Mouse (Mus musculus) stomach, embryonic 14.5 days (tissue): ENCODE results near the gene Hoxb4. TPM values are rescaled to one million over a fixed set of nuclear protein-coding genes. Genes with fewer than 3 reads are reported as not detected.

Experiments used
- ATAC-seq: fragments of 200-750 bp; cut with Nextera tagmentation; 2 replicates; pipeline ENCODE4 v1.8.0; 2017; ENCODE audit warnings: low read depth, moderate TSS enrichment; ENCODE audit not compliant: insufficient number of reproducible peaks, insufficient read depth, low FRiP score
- H3K27ac ChIP-seq: fragments of 300-500 bp; sonication (generic); 2 replicates; pipeline ENCODE4 v1.5.1; 2014; ENCODE audit warnings: mild to moderate bottlenecking, low read length, moderate library complexity, mixed read lengths
- H3K27me3 ChIP-seq: fragments of 300-500 bp; sonication (generic); 2 replicates; pipeline ENCODE4 v1.6.1; 2014; ENCODE audit warnings: low read length, control low read depth, mixed read lengths; ENCODE audit not compliant: control insufficient read depth, insufficient read depth
- H3K36me3 ChIP-seq: fragments of 300-500 bp; sonication (generic); 2 replicates; pipeline ENCODE4 v1.6.1; 2014; ENCODE audit warnings: mild to moderate bottlenecking, control low read depth, low read length, moderate library complexity, mixed read lengths; ENCODE audit not compliant: control insufficient read depth, insufficient read depth
- H3K4me1 ChIP-seq: fragments of 300-500 bp; sonication (generic); 2 replicates; pipeline ENCODE4 v1.6.1; 2014; ENCODE audit warnings: low read length, control low read depth, mixed read lengths; ENCODE audit not compliant: control insufficient read depth, insufficient read depth
- H3K4me2 ChIP-seq: fragments of 300-500 bp; sonication (generic); replicated peaks from 2 replicates; pipeline ENCODE4 v1.6.1; 2014; ENCODE audit warnings: low read depth, low read length, control low read depth
- H3K4me3 ChIP-seq: fragments of 300-500 bp; sonication (generic); 2 replicates; pipeline ENCODE4 v1.5.1; 2014; ENCODE audit warnings: low read depth, low read length, control low read depth
- H3K9ac ChIP-seq: fragments of 300-500 bp; sonication (generic); replicated peaks from 2 replicates; pipeline ENCODE4 v1.6.1; 2014; ENCODE audit warnings: low read depth, mild to moderate bottlenecking, control low read depth, low read length, moderate library complexity, mixed read lengths
- H3K9me3 ChIP-seq: fragments of 300-500 bp; sonication (generic); 2 replicates; pipeline ENCODE4 v1.6.1; 2016; ENCODE audit warnings: low read depth, low read length, control low read depth; ENCODE audit not compliant: control insufficient read depth
- WGBS: fragments of 180-500 bp; shearing (Covaris S2); extraction: QIAGEN DNeasy Blood & Tissue Kit; methylation state at CpG from one replicate; pipeline ENCODE4 v1.1.7; 2014; 5-methylcytosine and 5-hydroxymethylcytosine counted together
- polyA plus RNA-seq: library from polyadenylated mRNA; unstranded; fragments of >200 nt; fragmentation: Nextera tagmentation; extraction: Ambion mirVana; gene quantifications from 2 replicates; pipeline ENCODE4 v1.2.1, GENCODE M21; 2014

The Hoxb4 gene
- polyA plus RNA-seq, 1 experiment from 2014 or later: 3.7 TPM

DNA sequence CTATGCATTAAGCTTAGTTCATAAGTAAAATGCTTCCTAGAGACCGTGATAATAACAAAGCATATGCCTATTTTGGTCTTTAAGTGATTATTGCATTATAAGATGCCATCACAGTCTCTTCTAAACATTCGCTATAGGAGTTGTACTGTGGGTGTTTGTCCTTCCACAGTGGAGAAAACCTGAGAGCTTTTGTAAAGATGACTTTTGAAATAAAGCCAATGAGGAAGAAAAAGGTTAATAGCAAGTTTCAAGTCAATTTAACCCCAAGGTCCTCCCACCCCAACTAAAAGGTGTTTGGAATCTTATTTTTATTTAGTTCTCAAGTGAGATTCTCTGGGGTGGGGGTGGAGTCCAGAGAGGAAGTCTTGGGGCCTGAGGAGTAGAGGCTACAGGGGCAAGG lies 4.9 kb upstream of the Hoxb4 start:
- no peak for ATAC-seq
- H3K9me3 ChIP-seq: no peaks in the 10 kb centered on the region
- H3K9ac ChIP-seq: peak overlapping the region; percentile 83
- peak overlapping the region; percentile 100 for H3K27ac ChIP-seq
- peaks cover 25% of the 10 kb centered on the region for H3K4me1 ChIP-seq
- H3K4me2 ChIP-seq: peak overlapping the region; percentile 95
- no peaks in the 10 kb centered on the region for H3K27me3 ChIP-seq
- H3K36me3 ChIP-seq: no peaks in the 10 kb centered on the region
- WGBS: 37% methylated on average over 2 of the region's 2 CpGs
- H3K4me3 ChIP-seq: peak overlapping the region; percentile 70; the same call in 1 of the 2 replicates

DNA sequence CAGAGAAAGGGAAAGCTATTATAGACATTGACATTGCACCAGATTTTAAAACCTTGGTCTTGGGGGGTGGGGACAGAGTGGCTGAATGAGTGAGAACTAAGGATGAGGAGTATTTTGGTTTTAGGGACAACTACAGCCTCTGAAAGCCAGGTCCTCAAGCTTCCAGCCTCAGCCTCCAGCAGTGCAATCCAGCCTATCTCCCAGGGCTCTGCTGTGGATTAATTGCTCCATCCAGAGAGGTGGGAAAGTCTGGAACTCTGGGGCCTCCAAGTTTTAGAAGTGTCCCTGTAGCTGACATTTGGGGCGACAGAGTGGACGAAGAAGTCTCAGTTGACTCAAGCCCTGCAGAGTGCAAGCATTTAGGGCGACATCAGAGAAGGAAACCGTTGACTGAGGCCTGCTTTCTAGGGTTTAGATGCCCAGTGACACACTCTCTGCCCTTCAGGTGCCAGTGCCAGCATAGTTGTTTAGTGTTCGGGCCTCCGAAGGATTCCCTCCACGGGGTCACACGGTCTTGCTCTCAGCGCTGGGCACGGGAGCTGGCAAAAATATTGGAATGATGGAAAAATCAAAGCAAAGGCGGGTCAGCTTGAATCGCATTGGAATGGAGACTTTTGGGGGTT lies 4.2 kb upstream of the Hoxb4 start:
- Histone ChIP-seq H3K9me3 (no peaks in the 10 kb centered on the region), H3K36me3 (no peaks in the 10 kb centered on the region), H3K4me3 (peak overlapping the region; percentile 70), H3K4me2 (peak overlapping the region; percentile 95), H3K9ac (peak overlapping the region; percentile 63), H3K27me3 (no peaks in the 10 kb centered on the region), H3K27ac (peak overlapping the region; percentile 100), H3K4me1 (peaks cover 25% of the 10 kb centered on the region)
- ATAC-seq: no peak
- 19% methylated on average over 12 of the region's 12 CpGs for WGBS

DNA sequence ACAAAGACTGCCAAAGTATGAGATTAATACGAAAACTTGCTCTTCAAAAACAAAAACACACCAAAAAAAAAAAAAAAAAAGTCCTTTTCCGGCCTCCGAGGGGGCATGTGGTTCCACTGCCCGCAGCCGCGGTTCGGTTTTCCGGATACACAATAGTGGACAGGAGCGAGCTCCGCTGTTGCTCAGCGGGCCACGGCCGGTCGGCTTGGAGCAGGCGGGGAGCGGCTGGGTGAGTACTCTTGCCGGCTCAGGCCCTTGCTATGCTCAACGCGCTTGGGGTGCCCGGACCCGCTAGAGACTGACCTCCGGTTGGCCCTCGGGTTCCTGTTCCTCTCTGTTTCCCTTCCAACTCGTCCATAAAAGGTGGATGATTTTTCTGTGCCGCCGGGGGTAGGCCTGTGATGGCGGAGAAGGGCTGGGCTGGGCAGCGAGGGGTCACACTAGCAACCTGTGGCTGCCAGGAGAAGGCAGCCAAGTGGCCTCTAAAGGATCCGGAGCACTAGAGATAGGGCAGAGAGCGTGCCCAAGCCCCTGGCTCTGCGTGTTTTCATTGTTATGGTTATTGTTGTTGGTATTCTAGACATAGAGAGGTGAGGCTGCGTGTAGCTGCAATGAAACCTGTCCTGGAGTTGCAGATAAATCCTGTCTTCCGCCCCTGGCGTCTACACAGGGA lies 3.3 kb upstream of the Hoxb4 start:
- no peaks in the 10 kb centered on the region for H3K9me3 ChIP-seq
- H3K4me1 ChIP-seq: peaks cover 25% of the 10 kb centered on the region
- peak overlapping the region; percentile 95 for H3K4me2 ChIP-seq
- H3K9ac ChIP-seq: peak overlapping the region; percentile 63
- no peak for ATAC-seq
- no peaks in the 10 kb centered on the region for H3K36me3 ChIP-seq
- H3K4me3 ChIP-seq: peak overlapping the region; percentile 70
- WGBS: 3% methylated on average over 34 of the region's 34 CpGs
- H3K27ac ChIP-seq: peak overlapping the region; percentile 100
- no peaks in the 10 kb centered on the region for H3K27me3 ChIP-seq

DNA sequence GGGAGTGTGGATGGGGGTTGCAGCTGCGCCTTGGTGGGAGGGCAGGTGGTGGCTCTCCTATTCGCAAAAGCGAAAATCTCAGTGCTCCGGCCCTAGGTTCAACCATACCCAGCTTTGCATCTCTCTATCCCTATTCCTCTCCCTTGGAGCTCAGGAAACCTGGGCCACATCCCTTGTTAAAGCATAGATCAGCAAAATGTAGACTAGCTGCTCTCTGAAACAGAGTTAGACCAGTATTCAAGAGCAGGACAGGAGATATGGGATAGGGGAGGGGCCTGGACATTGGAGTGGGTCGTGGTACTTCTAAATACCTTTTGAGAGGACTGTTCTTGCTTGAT lies 2.8 kb upstream of the Hoxb4 start:
- Histone ChIP-seq H3K36me3 (no peaks in the 10 kb centered on the region; the same call in 1 of the 2 replicates), H3K27ac (peak overlapping the region; percentile 100), H3K4me1 (peaks cover 25% of the 10 kb centered on the region), H3K9me3 (no peaks in the 10 kb centered on the region), H3K4me3 (peak overlapping the region; percentile 70), H3K4me2 (peak overlapping the region; percentile 95), H3K9ac (peak overlapping the region; percentile 63), H3K27me3 (no peaks in the 10 kb centered on the region)
- WGBS: 22% methylated on average over 5 of the region's 5 CpGs
- no peak for ATAC-seq

DNA sequence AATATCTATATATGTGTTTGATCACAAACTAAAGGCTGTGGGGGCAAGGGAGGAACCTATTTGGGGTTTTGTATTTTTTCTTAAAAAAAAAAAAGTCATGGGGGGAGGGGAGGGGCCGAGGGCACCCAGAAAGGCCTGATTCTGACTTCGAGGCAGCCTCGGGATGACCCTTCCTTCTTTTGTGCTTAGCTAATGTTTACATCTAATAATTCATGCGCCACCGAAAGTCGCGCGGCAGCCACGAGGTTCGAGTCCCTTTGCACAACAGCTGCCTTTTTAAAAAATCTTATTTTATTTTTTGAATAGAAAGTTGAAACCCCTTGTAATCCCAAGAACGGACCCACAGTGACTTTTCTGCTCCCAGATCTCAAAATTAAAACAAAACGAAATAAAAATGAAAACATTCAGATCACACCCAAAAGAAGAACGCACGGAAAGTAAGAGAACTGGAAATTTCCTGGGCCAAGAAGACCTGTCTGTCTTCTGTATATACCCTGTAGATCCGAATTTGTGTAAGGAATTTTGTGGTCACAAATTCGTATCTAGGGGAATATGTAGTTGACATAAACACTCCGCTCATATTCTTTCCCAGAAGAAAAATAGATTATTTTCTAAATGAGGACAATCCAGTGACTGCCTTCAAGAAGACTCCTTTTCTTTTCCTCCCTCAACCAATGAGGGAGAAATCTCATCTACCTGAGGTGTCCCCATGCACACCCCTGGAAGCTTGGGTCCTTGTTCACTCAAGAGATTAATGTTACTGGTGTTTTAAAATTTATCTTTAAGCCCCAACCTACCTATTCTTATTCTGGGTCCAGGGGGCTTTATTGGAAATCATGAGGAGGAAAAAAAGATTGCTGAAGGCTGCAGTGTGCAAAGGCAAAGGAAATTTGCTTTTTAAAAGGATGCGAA lies 1.1 kb upstream of the Hoxb4 start:
- Histone ChIP-seq H3K9ac (peak overlapping the region; percentile 62), H3K27ac (peak overlapping the region; percentile 100), H3K4me2 (peak overlapping the region; percentile 95), H3K9me3 (no peaks in the 10 kb centered on the region), H3K36me3 (peaks cover 3% of the 10 kb centered on the region; the same call in 1 of the 2 replicates), H3K4me3 (peak overlapping the region; percentile 70), H3K27me3 (no peaks in the 10 kb centered on the region), H3K4me1 (peaks cover 25% of the 10 kb centered on the region)
- ATAC-seq: no peak
- 15% methylated on average over 18 of the region's 18 CpGs for WGBS

DNA sequence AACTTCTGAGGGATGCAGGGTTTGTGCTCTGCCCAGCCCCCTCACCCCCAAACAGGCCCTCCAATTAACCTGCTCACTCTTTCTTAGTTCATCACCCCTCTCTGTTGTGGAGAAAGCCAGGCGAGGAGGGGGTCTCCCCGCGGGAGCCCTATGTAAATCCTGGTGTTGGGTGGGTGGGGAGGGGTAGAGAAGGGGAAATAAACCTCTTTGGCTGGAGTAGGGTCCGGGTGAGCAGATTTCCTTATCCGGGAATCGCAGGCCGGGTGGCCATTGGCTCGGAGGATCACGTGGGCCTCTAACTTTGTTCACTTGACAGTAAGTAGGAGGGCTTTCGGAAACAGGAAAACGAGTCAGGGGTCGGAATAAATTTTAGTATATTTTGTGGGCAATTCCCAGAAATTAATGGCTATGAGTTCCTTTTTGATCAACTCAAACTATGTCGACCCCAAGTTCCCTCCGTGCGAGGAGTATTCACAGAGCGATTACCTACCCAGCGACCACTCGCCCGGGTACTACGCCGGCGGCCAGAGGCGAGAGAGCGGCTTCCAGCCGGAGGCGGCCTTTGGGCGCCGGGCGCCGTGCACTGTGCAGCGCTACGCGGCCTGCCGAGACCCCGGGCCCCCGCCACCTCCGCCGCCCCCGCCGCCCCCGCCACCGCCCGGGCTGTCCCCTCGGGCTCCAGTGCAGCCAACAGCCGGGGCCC lies 452 bp downstream of the Hoxb4 start:
- Histone ChIP-seq H3K27me3 (no peaks in the 10 kb centered on the region), H3K27ac (peak overlapping the region; percentile 100), H3K4me2 (peak overlapping the region; percentile 95), H3K9me3 (no peaks in the 10 kb centered on the region), H3K4me3 (peak overlapping the region; percentile 70), H3K4me1 (peaks cover 22% of the 10 kb centered on the region), H3K9ac (peak overlapping the region; percentile 96), H3K36me3 (peaks cover 3% of the 10 kb centered on the region; the same call in 1 of the 2 replicates)
- WGBS: under 1% methylated on average over 39 of the region's 45 CpGs
- peak; percentile 85 for ATAC-seq

DNA sequence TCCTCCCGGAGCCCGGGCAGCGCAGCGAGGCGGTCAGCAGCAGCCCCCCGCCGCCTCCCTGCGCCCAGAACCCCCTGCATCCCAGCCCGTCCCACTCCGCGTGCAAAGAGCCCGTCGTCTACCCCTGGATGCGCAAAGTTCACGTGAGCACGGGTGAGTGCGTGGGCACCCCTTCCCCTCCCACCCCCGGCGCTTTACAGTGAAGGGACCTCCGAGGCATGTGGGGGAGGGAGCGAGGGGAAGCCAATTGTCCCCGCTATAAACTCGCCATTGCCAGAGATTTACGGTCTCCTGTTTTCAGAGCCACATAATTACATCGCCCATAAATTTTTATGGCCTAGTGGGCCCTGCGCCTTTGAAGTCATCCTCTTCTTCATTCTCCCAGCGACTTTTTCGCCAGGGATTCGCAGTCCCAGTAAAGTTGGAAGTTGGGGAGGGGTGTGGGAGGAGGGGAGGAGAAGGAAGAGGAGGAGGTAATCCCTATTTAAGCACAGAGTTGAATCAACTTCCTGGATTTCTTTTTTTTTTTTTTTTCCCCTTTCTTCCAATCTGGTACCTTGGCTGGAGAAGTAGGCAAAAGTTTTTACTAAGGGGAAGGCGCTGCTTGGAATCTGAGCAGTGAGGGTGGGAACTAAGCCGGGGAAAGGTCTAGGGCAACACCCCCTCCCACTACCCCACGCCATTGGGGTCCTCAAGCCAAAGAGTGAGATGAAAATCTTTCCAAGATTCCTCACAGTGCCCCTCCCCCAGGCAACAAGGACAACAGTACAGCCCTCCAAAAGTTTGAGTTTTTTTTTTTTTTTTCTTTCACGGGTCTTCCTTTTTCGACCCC lies 1.2 kb downstream of the Hoxb4 start:
- under 1% methylated on average over 25 of the region's 34 CpGs for WGBS
- H3K4me2 ChIP-seq: peak overlapping the region; percentile 95
- peak overlapping the region; percentile 96 for H3K9ac ChIP-seq
- H3K4me3 ChIP-seq: peak overlapping the region; percentile 70
- peak overlapping the region; percentile 100 for H3K27ac ChIP-seq
- no peaks in the 10 kb centered on the region for H3K9me3 ChIP-seq
- H3K27me3 ChIP-seq: no peaks in the 10 kb centered on the region
- no peak; the same call in 1 of the 2 replicates for ATAC-seq
- peaks cover 16% of the 10 kb centered on the region for H3K4me1 ChIP-seq
- H3K36me3 ChIP-seq: peaks cover 3% of the 10 kb centered on the region; the same call in 1 of the 2 replicates
